Mouse (Mus musculus) 416B (cell line): ENCODE results near the gene H2-M10.5.
"Not testable (repeated sequence)": the region's sequence is repeated elsewhere in the genome, so short reads cannot be mapped to it uniquely, and the experiment has no call there.

Experiments
- DNase-seq: peaks from one replicate; pipeline ENCODE4 v3.0.0; 2011; ENCODE audit warnings: low read depth

The H2-M10.5 gene

GRCm38 (mm10) chr17:36772610-36773009, at the start of gene H2-M10.5:
Gene H2-M10.5 (plus strand): TSS chr17:36772910.
- DNase-seq = not testable (repeated sequence)

GRCm38 (mm10) chr17:36726046-36726445, 46.7 kb upstream of the H2-M10.5 start:
- DNase-seq = peak; percentile 35

DNA sequence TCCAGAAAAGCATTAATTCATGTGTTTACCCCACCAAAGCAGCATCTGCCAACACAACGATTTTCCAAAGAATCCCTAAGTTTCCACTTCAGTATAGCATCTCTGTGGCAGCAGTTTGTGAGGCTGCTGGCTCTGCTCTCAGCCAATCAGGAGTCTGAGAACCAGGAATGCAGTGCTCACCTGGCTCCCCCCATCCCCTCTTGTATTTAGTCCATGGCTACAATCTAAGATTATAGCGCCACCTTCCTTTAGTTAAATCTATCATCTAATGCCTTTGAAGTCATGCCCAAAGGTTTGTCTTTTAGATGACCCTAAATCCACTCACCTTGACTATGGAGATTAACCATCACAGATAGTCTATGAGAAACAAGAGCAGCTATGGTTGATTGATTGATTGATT, 8.9 kb upstream of the H2-M10.5 start:
- DNase-seq = no peak

GRCm38 (mm10) chr17:36764244-36764643, 8.5 kb upstream of the H2-M10.5 start:
- peak; percentile 62 for DNase-seq

GRCm38 (mm10) chr17:36765403-36765802, 7.3 kb upstream of the H2-M10.5 start:
- not testable (repeated sequence) for DNase-seq

- DNase-seq = no peak
These were observed 8.8 kb downstream of the H2-M10.5 start for GRCm38 (mm10) chr17:36781533-36781932.

GRCm38 (mm10) chr17:36786483-36786886, 13.8 kb downstream of the H2-M10.5 start:
- peak; percentile 57 for DNase-seq

GRCm38 (mm10) chr17:36788351-36788750, 15.6 kb downstream of the H2-M10.5 start:
- no peak for DNase-seq

GRCm38 (mm10) chr17:36788801-36789200, 16.1 kb downstream of the H2-M10.5 start:
- peak; percentile 79 for DNase-seq

- DNase-seq = no peak
These were observed 26.8 kb downstream of the H2-M10.5 start for GRCm38 (mm10) chr17:36799493-36799892.

GRCm38 (mm10) chr17:36799921-36800462, 27.3 kb downstream of the H2-M10.5 start:
- DNase-seq = not testable (repeated sequence)

DNA sequence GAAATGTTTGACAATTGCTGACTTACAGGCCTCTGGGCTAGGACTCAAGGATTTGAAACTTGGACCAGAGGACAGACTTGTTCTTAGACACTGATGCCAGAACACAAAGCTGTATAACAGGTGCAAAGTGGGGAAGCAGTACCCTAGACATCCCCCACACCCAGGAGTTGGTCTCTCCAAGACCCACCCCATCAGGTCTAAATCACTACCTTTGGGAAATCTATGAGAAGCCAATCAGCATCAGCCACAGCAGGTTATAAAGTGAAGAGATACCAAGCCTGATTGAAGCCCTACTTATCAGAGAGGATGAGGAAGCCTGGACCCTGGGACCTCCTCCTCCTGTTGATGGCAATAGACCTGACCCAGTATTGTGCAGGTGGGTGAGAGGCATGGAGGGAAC, 39.2 kb downstream of the H2-M10.5 start, which contains the start of gene H2-M10.6:
H2-M10.6 (plus strand) TSS at position 301 of the 400 bp plus-strand sequence.
- no peak for DNase-seq

- DNase-seq = peak; percentile 66
These were observed 51.3 kb downstream of the H2-M10.5 start for GRCm38 (mm10) chr17:36824005-36824404.

GRCm38 (mm10) chr17:36825525-36825924, 52.8 kb downstream of the H2-M10.5 start:
- peak; percentile 48 for DNase-seq
